Mouse (Mus musculus): ENCODE results near the gene Tle3. TPM values are rescaled to one million over a fixed set of nuclear protein-coding genes. Genes with fewer than 3 reads are reported as not detected.

Gene Tle3
- polyA plus RNA-seq, 1 experiment, result 48.1 TPM

- DNase-seq (ENCODE audit: extremely low spot score in 1 of 2, low spot score in 1 of 2), result no peak
Observed at GRCm38 (mm10) chr9:61467436-61467835, 95.3 kb downstream of the Tle3 start.
